8 mouse cellular contexts compared by ENCODE assay signal in the genomic region with DNA sequence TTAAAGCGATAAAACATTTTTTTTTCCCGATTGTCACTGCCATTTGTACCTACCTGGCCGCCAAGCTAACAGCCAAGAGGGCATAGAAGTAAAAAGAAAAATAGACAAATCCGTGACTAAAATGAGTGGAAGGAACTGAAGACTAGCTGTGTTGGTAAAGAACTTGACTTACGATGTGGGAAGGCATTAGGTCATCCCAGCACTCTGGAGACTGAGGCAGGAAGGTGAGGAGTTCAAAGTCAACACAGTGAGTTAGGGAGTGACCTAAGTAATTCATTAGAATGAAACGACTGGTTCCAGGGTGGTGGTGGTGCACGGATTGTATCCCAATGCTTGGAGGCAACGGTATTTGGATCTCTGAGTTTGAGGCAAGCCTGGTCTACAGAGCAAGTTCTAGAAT. TPM values are rescaled to one million over a fixed set of nuclear protein-coding genes. Genes with fewer than 3 reads are reported as not detected.
DNase-seq lines count a peak whose midpoint lies in the region; ATAC-seq lines count a peak whose summit lies in the region.

No protein-coding gene starts in this region.

- peaks cover 3% of the 10 kb centered on the region; the same call in 1 of the 2 replicates for H3K9me3 ChIP-seq in erythroblast, embryonic 14.5 days (ENCODE audit: control insufficient read depth, low read length)
- no peaks in the 10 kb centered on the region for H3K9me3 ChIP-seq in neural tube, embryonic 11.5 days (ENCODE audit: control insufficient read depth, low read length)
- H3K9me3 ChIP-seq in liver, embryonic 13.5 days (replicated peaks), result no peaks in the 10 kb centered on the region

- no peak for ATAC-seq in erythroblast, adult 5-6 weeks (replicated peaks; ENCODE audit: low FRiP score, poor library complexity, severe bottlenecking)
- ATAC-seq in neural tube, embryonic 11.5 days (ENCODE audit: insufficient read depth, low FRiP score, low TSS enrichment), result peak; percentile 40
- no peak for ATAC-seq in liver, embryonic 13.5 days (ENCODE audit: low read depth)

- no peak overlapping the region for H3K9ac ChIP-seq in neural tube, embryonic 11.5 days (ENCODE audit: low read length)
- H3K9ac ChIP-seq in liver, embryonic 13.5 days, result no peak overlapping the region

- peaks cover 17% of the 10 kb centered on the region for H3K36me3 ChIP-seq in erythroblast, embryonic 14.5 days (ENCODE audit: control insufficient read depth)
- 0 out of 2 replicates have a peak, but pooled peaks cover 2% of the 10 kb centered on the region for H3K36me3 ChIP-seq in neural tube, embryonic 11.5 days (ENCODE audit: control insufficient read depth, insufficient read depth, low read length)
- peaks cover 17% of the 10 kb centered on the region; the same call in 1 of the 2 replicates for H3K36me3 ChIP-seq in liver, embryonic 13.5 days

- no peak overlapping the region for H3K4me2 ChIP-seq in neural tube, embryonic 11.5 days (ENCODE audit: low read depth)
- peak overlapping the region; percentile 26 for H3K4me2 ChIP-seq in liver, embryonic 13.5 days

- H3K4me3 ChIP-seq in erythroblast, embryonic 14.5 days (replicated peaks), result peak overlapping the region; percentile 96
- H3K4me3 ChIP-seq in neural tube, embryonic 11.5 days (ENCODE audit: low read depth, low read length), result no peak overlapping the region
- H3K4me3 ChIP-seq in liver, embryonic 13.5 days (replicated peaks), result peak overlapping the region; percentile 14; the same call in 1 of the 2 replicates

- no peaks in the 10 kb centered on the region for H3K27me3 ChIP-seq in erythroblast, embryonic 14.5 days (ENCODE audit: control insufficient read depth)
- H3K27me3 ChIP-seq in neural tube, embryonic 11.5 days (ENCODE audit: control insufficient read depth, insufficient read depth, low read length), result no peaks in the 10 kb centered on the region
- H3K27me3 ChIP-seq in liver, embryonic 13.5 days, result no peaks in the 10 kb centered on the region

- no peak overlapping the region for H3K27ac ChIP-seq in neural tube, embryonic 11.5 days (ENCODE audit: low read depth, low read length)
- H3K27ac ChIP-seq in liver, embryonic 13.5 days, result peak overlapping the region; percentile 30; the same call in 1 of the 2 replicates

- peaks cover 17% of the 10 kb centered on the region for H3K4me1 ChIP-seq in erythroblast, embryonic 14.5 days (ENCODE audit: control insufficient read depth)
- no peaks in the 10 kb centered on the region for H3K4me1 ChIP-seq in neural tube, embryonic 11.5 days (ENCODE audit: control insufficient read depth, insufficient read depth, low read length)
- H3K4me1 ChIP-seq in liver, embryonic 13.5 days (replicated peaks), result peaks cover 17% of the 10 kb centered on the region

- WGBS in neural tube, embryonic 11.5 days, result 44% methylated on average over 8 of the region's 8 CpGs
- WGBS in liver, embryonic 13.5 days (ENCODE audit: insufficient replicate concordance), result 44% methylated on average over 8 of the region's 8 CpGs

- DNase-seq in neural tube, embryonic 11.5 days (ENCODE audit: low spot score), result no peak
- DNase-seq in neural tube, embryonic 10.5 days (ENCODE audit: extremely low spot score, low spot score), result no peak
- DNase-seq in liver, embryonic 13.5 days, result no peak
- no peak for DNase-seq in right cerebral cortex, adult 18-20 months
- DNase-seq in thymus, postnatal 0 days (ENCODE audit: low spot score), result no peak
- DNase-seq in frontal cortex, adult 2 months (ENCODE audit: extremely low spot score in 1 of 2, low spot score in 1 of 2), result no peak

RNA-seq across cellular contexts. Expression of gene Lman2l, which starts 0.4 kb away (rescaled TPM):
- polyA plus RNA-seq in erythroblast, embryonic 14.5 days (2012), result 0.15 and 0.29 TPM in 2 replicates
- 6.9 and 7.5 TPM in 2 replicates for total RNA-seq in erythroblast, adult 5-6 weeks (2015; ENCODE audit: low replicate concordance)
- total RNA-seq in erythroblast, adult 5-6 weeks (2017; ENCODE audit: low replicate concordance), result 1.7 and 3.2 TPM in 2 replicates
- polyA plus RNA-seq in neural tube, embryonic 11.5 days (2014; fragmentation: Nextera tagmentation; extraction: Ambion mirVana), result 35.1 and 38.2 TPM in 2 replicates
- polyA plus RNA-seq in liver, embryonic 13.5 days (2015; fragmentation: Nextera tagmentation; extraction: Ambion mirVana), result 13.2 and 16.3 TPM in 2 replicates
- 51.3 and 52.1 TPM in 2 replicates for polyA plus RNA-seq in thymus, postnatal 0 days (2015; fragmentation: Nextera tagmentation; extraction: Ambion mirVana)
- 39.1 and 39.6 TPM in 2 replicates for polyA plus RNA-seq in frontal cortex, adult 2 months (2012; rRNA removed)

RNA-seq across cellular contexts. Expression of gene Cnnm4, which starts 25.9 kb away (rescaled TPM):
- polyA plus RNA-seq in erythroblast, embryonic 14.5 days (2012), result 0.25 and 0.27 TPM in 2 replicates
- total RNA-seq in erythroblast, adult 5-6 weeks (2015; ENCODE audit: low replicate concordance), result 1.5 and 2.3 TPM in 2 replicates
- total RNA-seq in erythroblast, adult 5-6 weeks (2017; ENCODE audit: low replicate concordance), result 1.5 and 3.2 TPM in 2 replicates
- polyA plus RNA-seq in neural tube, embryonic 11.5 days (2014; fragmentation: Nextera tagmentation; extraction: Ambion mirVana), result 12.4 and 14.0 TPM in 2 replicates
- 3.2 and 3.5 TPM in 2 replicates for polyA plus RNA-seq in liver, embryonic 13.5 days (2015; fragmentation: Nextera tagmentation; extraction: Ambion mirVana)
- 12.3 and 13.7 TPM in 2 replicates for polyA plus RNA-seq in thymus, postnatal 0 days (2015; fragmentation: Nextera tagmentation; extraction: Ambion mirVana)
- 7.9 and 8.6 TPM in 2 replicates for polyA plus RNA-seq in frontal cortex, adult 2 months (2012; rRNA removed)

Comparison
In these comparisons a context has a peak if more than half of its experiments do, and no peak if none do; other contexts are left out.
1. RNA of gene Lman2l, which starts 0.4 kb away (polyA plus RNA-seq): 51.3 to 52.1 TPM in thymus, postnatal 0 days, 39.1 to 39.6 TPM in frontal cortex, adult 2 months, 35.1 to 38.2 TPM in neural tube, embryonic 11.5 days and 13.2 to 16.3 TPM in liver, embryonic 13.5 days; 0.15 to 0.29 TPM in erythroblast, embryonic 14.5 days; every median in the first group is over 10 times any median in the second.